Mouse (Mus musculus) megakaryocyte-erythroid progenitor cell, adult 5-6 weeks (primary cell): Measurements from ENCODE around the gene Itpkb. TPM values are rescaled to one million over a fixed set of nuclear protein-coding genes. Genes with fewer than 3 reads are reported as not detected.
A peak's percentile ranks its signal among the peaks of the same experiment; 100 is the strongest.

Experiments
- ATAC-seq: replicated peaks from 2 replicates; pipeline ENCODE4 v1.8.0; 2016; ENCODE audit warnings: mild to moderate bottlenecking, inconsistent platforms; ENCODE audit not compliant: severe bottlenecking, poor library complexity, low FRiP score, low TSS enrichment
- total RNA-seq, 2 experiments: library from RNA; stranded (forward) in 1 of 2; stranded (reverse) in 1 of 2; fragments of 200-1000, 215-1000 nt in 1 of 2; fragments of >200 nt in 1 of 2; fragmentation: Nextera tagmentation in 1 of 2; gene quantifications; 2 replicates each; pipeline ENCODE4 v1.2.3; 2014 to 2017

Gene Itpkb
- total RNA-seq, 2 experiments from 2014 or later, result 6.3 to 12.9 TPM

- 0 out of 2 replicates have a peak, but pooled peaks have one; percentile 25 for ATAC-seq
Observed at GRCm38 (mm10) chr1:180429819-180430218, 99.5 kb downstream of the Itpkb start.

GRCm38 (mm10) chr1:180431833-180432232 lies 101.5 kb downstream of the Itpkb start:
- ATAC-seq, result peak; percentile 66

- no peak for ATAC-seq
Observed at GRCm38 (mm10) chr1:180433098-180433538, 102.8 kb downstream of the Itpkb start.

- ATAC-seq, result peak; percentile 49
Observed at GRCm38 (mm10) chr1:180433796-180434566, 103.7 kb downstream of the Itpkb start.

- no peak for ATAC-seq
Observed at GRCm38 (mm10) chr1:180434925-180435324, 104.6 kb downstream of the Itpkb start.

- ATAC-seq, result no peak
Observed at GRCm38 (mm10) chr1:180439496-180439895, 109.2 kb downstream of the Itpkb start.

GRCm38 (mm10) chr1:180444411-180444810 lies 114.1 kb downstream of the Itpkb start:
- no peak for ATAC-seq

GRCm38 (mm10) chr1:180449641-180450040 lies 119.4 kb downstream of the Itpkb start:
- ATAC-seq, result no peak

- no peak for ATAC-seq
Observed at GRCm38 (mm10) chr1:180458274-180458673, 128.0 kb downstream of the Itpkb start.

- ATAC-seq, result no peak
Observed at GRCm38 (mm10) chr1:180458680-180459079, 128.4 kb downstream of the Itpkb start.

- ATAC-seq, result no peak
Observed at GRCm38 (mm10) chr1:180460721-180461120, 130.4 kb downstream of the Itpkb start.

- ATAC-seq, result no peak
Observed at GRCm38 (mm10) chr1:180462396-180462795, 132.1 kb downstream of the Itpkb start.

- no peak for ATAC-seq
Observed at GRCm38 (mm10) chr1:180462983-180463475, 132.7 kb downstream of the Itpkb start.

GRCm38 (mm10) chr1:180464357-180464756 lies 134.1 kb downstream of the Itpkb start:
- no peak for ATAC-seq

- no peak for ATAC-seq
Observed at GRCm38 (mm10) chr1:180465620-180466019, 135.3 kb downstream of the Itpkb start.

- ATAC-seq, result no peak
Observed at GRCm38 (mm10) chr1:180468004-180468403, 137.7 kb downstream of the Itpkb start.

GRCm38 (mm10) chr1:180473566-180473965 lies 143.3 kb downstream of the Itpkb start:
- no peak for ATAC-seq
